Mouse (Mus musculus) gastrocnemius, postnatal 10 days (tissue): ENCODE measurements around the gene Ctdspl. TPM values are rescaled to one million over a fixed set of nuclear protein-coding genes. Genes with fewer than 3 reads are reported as not detected.

Source experiments
- DNase-seq: peaks from one replicate; pipeline ENCODE4 v3.0.0; 2021; ENCODE audit warnings: mixed read lengths
- total RNA-seq, 2 experiments: library from RNA; stranded (reverse); gene quantifications; 2 replicates each; pipeline ENCODE4 v1.2.3; 2021

The Ctdspl gene
- total RNA-seq, 2 experiments from 2014 or later = 14.5 to 14.6 TPM

GRCm38 (mm10) chr9:118988787-118989580 lies 62.7 kb downstream of the Ctdspl start:
- no peak for DNase-seq

- no peak for DNase-seq
Measured at GRCm38 (mm10) chr9:118990490-118990889, 64.2 kb downstream of the Ctdspl start.

- DNase-seq = no peak
Measured at GRCm38 (mm10) chr9:118991750-118992585, 65.7 kb downstream of the Ctdspl start.

GRCm38 (mm10) chr9:118992586-118992955 lies 66.3 kb downstream of the Ctdspl start:
- no peak for DNase-seq

- no peak for DNase-seq
Measured at GRCm38 (mm10) chr9:118994524-118995227, 68.4 kb downstream of the Ctdspl start.

GRCm38 (mm10) chr9:118995539-118995938 lies 69.3 kb downstream of the Ctdspl start:
- no peak for DNase-seq

- DNase-seq = no peak
Measured at GRCm38 (mm10) chr9:118997241-118997640, 71.0 kb downstream of the Ctdspl start.

- no peak for DNase-seq
Measured at GRCm38 (mm10) chr9:119000196-119000595, 73.9 kb downstream of the Ctdspl start.

- DNase-seq = no peak
Measured at GRCm38 (mm10) chr9:119002267-119002666, 76.0 kb downstream of the Ctdspl start.

GRCm38 (mm10) chr9:119003990-119004702 lies 77.9 kb downstream of the Ctdspl start:
- DNase-seq = no peak

- no peak for DNase-seq
Measured at GRCm38 (mm10) chr9:119004703-119005076, 78.4 kb downstream of the Ctdspl start.

- no peak for DNase-seq
Measured at GRCm38 (mm10) chr9:119005303-119006029, 79.2 kb downstream of the Ctdspl start.

GRCm38 (mm10) chr9:119007266-119007665 lies 81.0 kb downstream of the Ctdspl start:
- no peak for DNase-seq

- DNase-seq = no peak
Measured at GRCm38 (mm10) chr9:119008871-119009270, 82.6 kb downstream of the Ctdspl start.

- DNase-seq = no peak
Measured at GRCm38 (mm10) chr9:119010156-119010710, 84.0 kb downstream of the Ctdspl start.

- no peak for DNase-seq
Measured at GRCm38 (mm10) chr9:119016785-119017507, 90.7 kb downstream of the Ctdspl start.

GRCm38 (mm10) chr9:119021731-119022130 lies 95.5 kb downstream of the Ctdspl start:
- no peak for DNase-seq

GRCm38 (mm10) chr9:119025263-119025662 lies 99.0 kb downstream of the Ctdspl start:
- no peak for DNase-seq

GRCm38 (mm10) chr9:119025832-119026331 lies 99.6 kb downstream of the Ctdspl start:
- DNase-seq = no peak

GRCm38 (mm10) chr9:119027337-119027736 lies 101.1 kb downstream of the Ctdspl start:
- DNase-seq = no peak
